Mouse (Mus musculus) c-Kit-positive CD71-positive TER-119-negative erythroid progenitor cells, embryonic 14.5 days (primary cell): ENCODE results near the gene Eva1a.

ENCODE experiments used
- DNase-seq: peaks from one replicate; pipeline ENCODE4 v3.0.0-alpha.2; 2013; ENCODE audit warnings: low read depth

The Eva1a gene

GRCm38 (mm10) chr6:82040834-82041487 is at the start of gene Eva1a:
TSS of gene Eva1a (plus strand) at chr6:82041043.
- DNase-seq, result no peak

GRCm38 (mm10) chr6:82012392-82012791 is 28.5 kb upstream of the Eva1a start:
- no peak for DNase-seq

- no peak for DNase-seq
Measured at GRCm38 (mm10) chr6:82021074-82021473, 19.8 kb upstream of the Eva1a start.

- no peak for DNase-seq
Measured at GRCm38 (mm10) chr6:82021494-82021893, 19.3 kb upstream of the Eva1a start.

GRCm38 (mm10) chr6:82029611-82030510 is 11.0 kb upstream of the Eva1a start:
- no peak for DNase-seq

- DNase-seq, result no peak
Measured at GRCm38 (mm10) chr6:82030511-82030884, 10.3 kb upstream of the Eva1a start.

- DNase-seq, result no peak
Measured at GRCm38 (mm10) chr6:82037211-82037610, 3.6 kb upstream of the Eva1a start.

GRCm38 (mm10) chr6:82039193-82039592 is 1.6 kb upstream of the Eva1a start:
- no peak for DNase-seq

- DNase-seq, result no peak
Measured at GRCm38 (mm10) chr6:82039968-82040367, 875 bp upstream of the Eva1a start.

GRCm38 (mm10) chr6:82041488-82042295 is 849 bp downstream of the Eva1a start:
- DNase-seq, result no peak

- no peak for DNase-seq
Measured at GRCm38 (mm10) chr6:82042296-82043125, 1.7 kb downstream of the Eva1a start.

- no peak for DNase-seq
Measured at GRCm38 (mm10) chr6:82043634-82044033, 2.8 kb downstream of the Eva1a start.

GRCm38 (mm10) chr6:82044509-82044908 is 3.7 kb downstream of the Eva1a start:
- DNase-seq, result no peak

- DNase-seq, result no peak
Measured at GRCm38 (mm10) chr6:82047977-82048376, 7.1 kb downstream of the Eva1a start.

- no peak for DNase-seq
Measured at GRCm38 (mm10) chr6:82050201-82050600, 9.4 kb downstream of the Eva1a start.

GRCm38 (mm10) chr6:82051569-82051968 is 10.7 kb downstream of the Eva1a start:
- no peak for DNase-seq

- DNase-seq, result no peak
Measured at GRCm38 (mm10) chr6:82052047-82052725, 11.3 kb downstream of the Eva1a start.

- DNase-seq, result no peak
Measured at GRCm38 (mm10) chr6:82052726-82053118, 11.9 kb downstream of the Eva1a start.

- no peak for DNase-seq
Measured at GRCm38 (mm10) chr6:82054854-82055253, 14.0 kb downstream of the Eva1a start.

GRCm38 (mm10) chr6:82059896-82060295 is 19.1 kb downstream of the Eva1a start:
- DNase-seq, result no peak

GRCm38 (mm10) chr6:82065230-82065629 is 24.4 kb downstream of the Eva1a start:
- DNase-seq, result no peak
